Mouse (Mus musculus): ENCODE measurements around the gene Ifit1bl2. TPM values are rescaled to one million over a fixed set of nuclear protein-coding genes. Genes with fewer than 3 reads are reported as not detected.
A peak's percentile ranks its signal among the peaks of the same experiment; 100 is the strongest.
"Not testable (repeated sequence)": the region's sequence is repeated elsewhere in the genome, so short reads cannot be mapped to it uniquely, and the experiment has no call there.

Gene Ifit1bl2
- polyA plus RNA-seq, 1 experiment, result 1.7 TPM

DNA sequence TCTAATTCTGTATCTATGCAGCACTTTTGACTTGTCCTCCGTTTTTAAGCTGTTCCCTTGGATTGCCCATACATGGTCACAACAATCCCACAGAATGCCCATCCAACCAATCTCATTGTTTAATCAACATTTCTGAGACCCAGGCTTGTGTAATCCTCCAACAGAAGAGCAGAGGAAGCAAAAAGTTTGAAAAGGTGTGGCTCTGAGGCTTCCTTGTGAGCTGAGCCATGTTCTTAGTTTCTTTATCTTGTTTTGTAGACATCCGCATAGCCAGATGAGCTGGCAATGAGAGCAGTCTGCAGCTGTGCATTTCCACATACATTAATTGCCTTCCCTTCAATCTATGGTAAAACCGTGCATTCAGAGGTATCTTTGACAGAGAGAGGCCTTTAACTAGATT, 35.1 kb downstream of the Ifit1bl2 start:
- Histone ChIP-seq H3K4me3 (replicated peaks; ENCODE audit: control insufficient read depth, low read depth, low read length) (no peak overlapping the region), H3K27ac (ENCODE audit: control insufficient read depth, insufficient read depth, low read depth, low read length, poor library complexity) (no peak overlapping the region), H3K4me1 (ENCODE audit: control insufficient read depth, insufficient read depth, low read length) (peaks cover 3% of the 10 kb centered on the region)
- no peak for TF ChIP-seq CTCF (IDR thresholded peaks at IDR 0.05; ENCODE audit: control insufficient read depth, insufficient read depth, low read length)
- 0 out of 2 replicates have a peak, but pooled peaks have one; percentile 16 for TF ChIP-seq POLR2A (IDR thresholded peaks at IDR 0.05; ENCODE audit: borderline replicate concordance, control insufficient read depth, low read depth, low read length)
- WGBS, result 76% methylated on average over 3 of the region's 3 CpGs

DNA sequence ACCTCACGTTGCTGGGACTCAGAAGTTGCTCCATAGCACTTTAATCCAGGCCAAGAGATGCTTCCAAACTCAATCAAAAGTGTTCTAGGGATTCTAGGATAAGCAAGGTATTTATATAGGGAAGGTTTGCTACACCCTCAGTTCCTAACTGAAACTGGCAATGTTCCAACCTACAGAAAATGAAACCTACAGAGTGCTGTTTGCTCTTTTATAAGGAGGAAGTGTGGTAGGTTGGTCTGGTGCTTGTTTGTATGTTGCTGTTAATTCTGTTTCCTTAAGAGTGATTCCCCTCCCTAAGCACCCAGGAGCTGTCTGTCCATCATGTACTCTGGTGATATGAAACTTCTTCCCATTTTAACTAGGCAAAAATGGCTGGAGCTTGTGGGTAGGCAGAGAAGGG, 38.7 kb downstream of the Ifit1bl2 start, which contains the start of gene Ifit1bl1:
Gene Ifit1bl1, minus strand, starts transcription at position 69 of the 400 bp plus-strand sequence.
- 69% methylated on average over 1 of the region's 1 CpGs for WGBS
- peak within 1 kb of the TSS; percentile 42; the same call in 1 of the 2 replicates for H3K27ac ChIP-seq (ENCODE audit: control insufficient read depth, insufficient read depth, low read depth, low read length, poor library complexity)
- H3K4me3 ChIP-seq (replicated peaks; ENCODE audit: control insufficient read depth, low read depth, low read length); H3K4me1 ChIP-seq (ENCODE audit: control insufficient read depth, insufficient read depth, low read length): not testable (repeated sequence)

DNA sequence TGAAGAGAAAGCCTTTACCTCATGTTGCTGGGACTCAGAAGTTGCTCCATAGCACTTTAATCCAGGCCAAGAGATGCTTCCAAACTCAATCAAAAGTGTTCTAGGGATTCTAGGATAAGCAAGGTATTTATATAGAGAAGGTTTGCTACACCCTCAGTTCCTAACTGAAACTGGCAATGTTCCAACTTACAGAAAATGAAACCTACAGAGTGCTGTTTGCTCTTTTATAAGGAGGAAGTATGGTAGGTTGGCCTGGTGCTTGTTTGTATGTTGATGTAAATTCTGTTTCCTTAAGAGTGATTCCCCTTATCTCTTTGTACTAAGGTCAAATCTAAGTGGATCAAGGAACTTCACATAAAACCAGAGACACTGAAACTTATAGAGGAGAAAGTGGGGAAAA, 41.3 kb downstream of the Ifit1bl2 start:
- not testable (repeated sequence) for H3K4me3 ChIP-seq (replicated peaks; ENCODE audit: control insufficient read depth, low read depth, low read length); H3K4me1 ChIP-seq (ENCODE audit: control insufficient read depth, insufficient read depth, low read length); H3K27ac ChIP-seq (ENCODE audit: control insufficient read depth, insufficient read depth, low read depth, low read length, poor library complexity)

- TF ChIP-seq CTCF (IDR thresholded peaks at IDR 0.05; ENCODE audit: control insufficient read depth, insufficient read depth, low read length), result no peak
- TF ChIP-seq POLR2A (IDR thresholded peaks at IDR 0.05; ENCODE audit: borderline replicate concordance, control insufficient read depth, low read depth, low read length), result no peak
- Histone ChIP-seq H3K27ac (ENCODE audit: control insufficient read depth, insufficient read depth, low read depth, low read length, poor library complexity) (no peak overlapping the region), H3K4me3 (replicated peaks; ENCODE audit: control insufficient read depth, low read depth, low read length) (no peak overlapping the region), H3K4me1 (ENCODE audit: control insufficient read depth, insufficient read depth, low read length) (peaks cover 5% of the 10 kb centered on the region)
- WGBS, result 60% methylated on average over 2 of the region's 2 CpGs
Measured at GRCm38 (mm10) chr19:34598341-34598740, 42.2 kb downstream of the Ifit1bl2 start.

DNA sequence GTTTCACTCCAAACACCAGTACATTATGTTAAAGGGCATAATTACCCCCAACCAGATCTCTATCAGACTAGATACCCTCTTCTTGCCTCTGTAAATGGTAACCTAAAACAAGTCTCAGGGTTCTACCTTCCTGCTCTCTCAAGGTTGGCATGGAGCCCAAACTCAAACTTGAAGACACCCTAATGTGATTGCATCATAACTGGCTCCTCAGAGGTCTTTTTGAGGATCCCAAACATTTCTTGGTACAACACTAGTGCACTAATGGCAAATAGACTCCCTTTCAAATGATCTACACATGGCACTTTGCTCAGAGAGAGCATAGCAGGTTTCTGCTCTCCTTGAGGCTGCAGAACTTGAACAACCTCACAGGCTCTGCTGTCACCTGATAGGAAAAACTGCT, 43.7 kb downstream of the Ifit1bl2 start:
- Histone ChIP-seq H3K4me3 (replicated peaks; ENCODE audit: control insufficient read depth, low read depth, low read length) (no peak overlapping the region), H3K27ac (ENCODE audit: control insufficient read depth, insufficient read depth, low read depth, low read length, poor library complexity) (no peak overlapping the region), H3K4me1 (ENCODE audit: control insufficient read depth, insufficient read depth, low read length) (peaks cover 2% of the 10 kb centered on the region)
- TF ChIP-seq POLR2A (IDR thresholded peaks at IDR 0.05; ENCODE audit: borderline replicate concordance, control insufficient read depth, low read depth, low read length) (no peak), CTCF (IDR thresholded peaks at IDR 0.05; ENCODE audit: control insufficient read depth, insufficient read depth, low read length) (no peak)

GRCm38 (mm10) chr19:34594523-34594922, 46.0 kb downstream of the Ifit1bl2 start:
- H3K4me1 ChIP-seq (ENCODE audit: control insufficient read depth, insufficient read depth, low read length); H3K4me3 ChIP-seq (replicated peaks; ENCODE audit: control insufficient read depth, low read depth, low read length); H3K27ac ChIP-seq (ENCODE audit: control insufficient read depth, insufficient read depth, low read depth, low read length, poor library complexity): not testable (repeated sequence)
- 65% methylated on average over 3 of the region's 3 CpGs for WGBS

DNA sequence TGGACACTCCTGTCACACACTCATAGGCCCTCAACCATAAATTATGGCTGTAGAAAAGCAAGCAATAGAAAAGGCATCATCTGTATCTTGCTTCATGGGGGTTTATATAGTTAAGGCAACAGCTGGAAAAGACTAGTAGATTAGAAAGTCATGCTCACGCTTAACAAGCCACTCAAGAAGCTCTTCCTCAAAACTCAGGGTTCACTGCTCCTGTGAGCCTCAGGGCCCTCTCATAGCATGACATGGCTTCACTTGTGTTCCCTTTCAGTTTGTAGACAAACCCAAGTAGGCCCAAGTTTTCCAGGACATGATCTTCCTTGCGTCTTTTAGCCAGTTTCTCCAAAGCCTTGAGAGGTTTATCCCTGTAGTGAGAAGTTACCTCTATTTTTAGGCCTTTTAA, 47.1 kb downstream of the Ifit1bl2 start:
- Histone ChIP-seq H3K4me1 (ENCODE audit: control insufficient read depth, insufficient read depth, low read length) (peaks cover under 1% of the 10 kb centered on the region), H3K4me3 (replicated peaks; ENCODE audit: control insufficient read depth, low read depth, low read length) (no peak overlapping the region), H3K27ac (ENCODE audit: control insufficient read depth, insufficient read depth, low read depth, low read length, poor library complexity) (no peak overlapping the region)
- no peak for TF ChIP-seq POLR2A (IDR thresholded peaks at IDR 0.05; ENCODE audit: borderline replicate concordance, control insufficient read depth, low read depth, low read length)
- TF ChIP-seq CTCF (IDR thresholded peaks at IDR 0.05; ENCODE audit: control insufficient read depth, insufficient read depth, low read length), result no peak
- 76% methylated on average over 2 of the region's 2 CpGs for WGBS

GRCm38 (mm10) chr19:34588959-34589358, 51.6 kb downstream of the Ifit1bl2 start:
- Histone ChIP-seq H3K4me3 (replicated peaks; ENCODE audit: control insufficient read depth, low read depth, low read length) (no peak overlapping the region), H3K27ac (ENCODE audit: control insufficient read depth, insufficient read depth, low read depth, low read length, poor library complexity) (no peak overlapping the region)
- TF ChIP-seq POLR2A (IDR thresholded peaks at IDR 0.05; ENCODE audit: borderline replicate concordance, control insufficient read depth, low read depth, low read length) (no peak), CTCF (IDR thresholded peaks at IDR 0.05; ENCODE audit: control insufficient read depth, insufficient read depth, low read length) (no peak)

DNA sequence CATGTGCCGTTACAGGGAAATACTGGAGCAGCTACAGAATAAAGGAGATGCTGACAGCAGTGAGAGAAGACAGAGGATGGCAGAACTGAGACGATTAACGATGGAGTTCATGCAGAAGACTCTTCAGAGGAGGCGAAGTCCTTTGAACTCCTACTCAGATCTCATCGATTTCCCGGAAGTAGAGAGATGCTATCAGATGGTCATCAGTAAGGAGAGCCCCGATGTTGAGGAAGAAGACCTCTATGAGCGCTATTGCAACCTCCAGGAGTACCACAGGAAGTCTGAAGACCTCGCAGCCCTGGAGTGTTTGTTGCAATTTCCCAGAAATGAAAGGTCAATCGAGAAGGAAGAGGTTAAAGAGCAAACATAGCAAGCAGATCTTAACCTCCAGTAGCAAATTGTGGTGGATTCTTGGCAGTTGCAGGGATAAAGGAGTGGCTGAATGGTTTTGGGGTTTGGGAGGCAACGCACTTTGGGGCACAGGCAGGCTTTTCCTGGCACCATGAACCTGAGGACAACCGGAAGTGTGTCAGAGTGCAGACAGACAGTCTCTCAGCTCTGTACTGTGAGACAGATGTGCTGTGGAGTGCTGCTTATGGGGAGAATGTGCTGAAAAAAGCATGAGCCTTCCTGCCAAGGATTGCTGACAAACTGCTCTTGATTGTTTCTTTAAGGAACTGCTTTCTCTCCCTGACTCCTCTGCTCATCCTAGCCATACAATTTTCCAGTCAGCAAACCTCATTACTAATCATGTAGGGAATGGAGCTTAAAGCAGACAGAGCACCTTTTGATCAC, 52.4 kb downstream of the Ifit1bl2 start:
- H3K4me1 ChIP-seq (ENCODE audit: control insufficient read depth, insufficient read depth, low read length); H3K4me3 ChIP-seq (replicated peaks; ENCODE audit: control insufficient read depth, low read depth, low read length); H3K27ac ChIP-seq (ENCODE audit: control insufficient read depth, insufficient read depth, low read depth, low read length, poor library complexity): not testable (repeated sequence)
- 46% methylated on average over 7 of the region's 12 CpGs for WGBS

More at GRCm38 (mm10) chr19:34588959-34589358, 51.6 kb downstream of the Ifit1bl2 start:
- no peaks in the 10 kb centered on the region; the same call in 1 of the 2 replicates for H3K4me1 ChIP-seq (ENCODE audit: control insufficient read depth, insufficient read depth, low read length)

- H3K4me1 ChIP-seq (ENCODE audit: control insufficient read depth, insufficient read depth, low read length); H3K27ac ChIP-seq (ENCODE audit: control insufficient read depth, insufficient read depth, low read depth, low read length, poor library complexity); H3K4me3 ChIP-seq (replicated peaks; ENCODE audit: control insufficient read depth, low read depth, low read length): not testable (repeated sequence)
- WGBS, result 61% methylated on average over 5 of the region's 5 CpGs
Measured at GRCm38 (mm10) chr19:34585740-34586458, 54.6 kb downstream of the Ifit1bl2 start.

DNA sequence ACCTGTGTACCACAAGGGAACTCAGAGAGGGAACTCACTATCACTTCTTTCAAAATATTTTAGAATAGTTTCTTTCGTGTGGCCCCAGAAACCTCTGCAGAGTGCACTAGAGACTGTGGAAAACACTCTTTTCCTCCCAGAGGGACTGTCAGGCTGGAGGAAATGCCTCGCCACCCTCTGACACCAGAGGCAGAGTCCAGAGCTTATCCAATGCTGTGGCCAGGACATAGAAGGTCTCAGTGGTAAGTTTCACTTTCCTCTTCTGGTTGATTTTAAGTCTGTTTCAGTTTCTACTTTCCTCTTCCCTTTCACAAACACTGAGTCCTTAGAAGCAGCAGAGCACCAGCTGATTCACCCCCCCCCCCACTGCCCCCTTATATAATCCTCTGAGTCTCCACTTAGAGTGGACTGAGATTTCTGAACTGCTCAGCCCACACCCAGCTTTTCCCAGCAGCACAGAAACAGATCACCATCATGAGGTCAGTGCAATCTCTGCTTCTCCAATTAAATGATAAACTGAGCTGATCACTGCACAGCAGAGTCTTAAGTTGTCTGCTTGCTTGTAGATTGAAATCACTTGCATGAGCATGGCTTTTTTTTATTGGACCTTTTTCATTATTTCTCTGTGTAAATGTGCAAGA, 57.3 kb downstream of the Ifit1bl2 start, which contains the start of gene Ifit3:
Gene Ifit3, plus strand, starts transcription at position 406 of the 641 bp plus-strand sequence.
- not testable (repeated sequence) for H3K4me3 ChIP-seq (replicated peaks; ENCODE audit: control insufficient read depth, low read depth, low read length); H3K27ac ChIP-seq (ENCODE audit: control insufficient read depth, insufficient read depth, low read depth, low read length, poor library complexity); H3K4me1 ChIP-seq (ENCODE audit: control insufficient read depth, insufficient read depth, low read length)
- 0% methylated on average over 2 of the region's 2 CpGs for WGBS

DNA sequence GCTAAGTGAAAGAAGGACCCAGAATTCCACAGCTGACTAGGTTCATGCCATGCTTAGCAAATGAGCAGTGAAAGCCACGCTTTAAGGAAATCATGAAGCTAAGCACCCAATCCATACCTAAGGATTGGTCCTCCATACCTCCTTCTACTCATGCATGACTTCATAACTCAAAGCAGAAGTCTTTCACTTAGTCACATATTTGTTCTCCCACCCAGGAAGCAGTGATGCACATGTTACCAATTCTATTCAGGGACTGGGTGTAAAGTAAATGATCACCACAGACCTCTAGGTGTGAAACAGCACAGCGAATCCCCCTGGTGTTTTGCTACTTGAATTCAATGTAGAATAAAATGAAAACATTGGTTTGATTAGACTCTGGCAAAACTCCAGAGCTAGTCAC, 57.8 kb downstream of the Ifit1bl2 start:
- WGBS, result 76% methylated on average over 2 of the region's 2 CpGs
- H3K4me3 ChIP-seq (replicated peaks; ENCODE audit: control insufficient read depth, low read depth, low read length); H3K4me1 ChIP-seq (ENCODE audit: control insufficient read depth, insufficient read depth, low read length); H3K27ac ChIP-seq (ENCODE audit: control insufficient read depth, insufficient read depth, low read depth, low read length, poor library complexity): not testable (repeated sequence)
